ENCODE assay signal across 8 mouse cellular contexts in genomic region chr15:27751612-27752405, GRCm38 (mm10).
DNase-seq lines count a peak whose midpoint lies in the region; ATAC-seq and TF ChIP-seq lines count a peak whose summit lies in the region.

No protein-coding gene starts in this region.

- H3K4me3 ChIP-seq in lung, postnatal 0 days (ENCODE audit: low read depth, low read length) = no peak overlapping the region

- peak; percentile 70 for DNase-seq in T-cell, adult 2 months (ENCODE audit: low spot score)
- peak; percentile 30 to 40 for DNase-seq in heart, adult 9 months (ENCODE audit: low spot score in 2 of 2)
- peak; percentile 65 to 74 for DNase-seq in kidney, adult 8-10 months
- peak; percentile 72 for DNase-seq in lung, postnatal 0 days (ENCODE audit: low spot score)
- DNase-seq in ovary, postnatal 14 days (ENCODE audit: low spot score) = peak; percentile 54
- DNase-seq in yolk sac, embryonic 10.5 days (ENCODE audit: low spot score) = no peak

- WGBS in lung, postnatal 0 days = 70% methylated on average over 12 of the region's 12 CpGs

- H3K27ac ChIP-seq in lung, postnatal 0 days (ENCODE audit: low read length) = no peak overlapping the region

- H3K9me3 ChIP-seq in lung, postnatal 0 days (ENCODE audit: low read length) = no peaks in the 10 kb centered on the region

- TF ChIP-seq CTCF in lung, postnatal 0 days (IDR thresholded peaks at IDR 0.05) = peak; percentile 84

- no peak overlapping the region for H3K9ac ChIP-seq in lung, postnatal 0 days (replicated peaks; ENCODE audit: low read depth)

- ATAC-seq in CD4-positive, CD25-positive, alpha-beta regulatory T cell, adult 4 months = peak; percentile 93
- ATAC-seq in common myeloid progenitor, adult 5-6 weeks (replicated peaks; ENCODE audit: low read depth, poor library complexity, severe bottlenecking) = peak; percentile 88
- ATAC-seq in lung, postnatal 0 days = 0 out of 2 replicates have a peak, but pooled peaks have one; percentile 31

- no peak for TF ChIP-seq EP300 in lung, postnatal 0 days (IDR thresholded peaks at IDR 0.05)

- H3K36me3 ChIP-seq in lung, postnatal 0 days (ENCODE audit: insufficient read depth, low read length) = peaks cover 33% of the 10 kb centered on the region; the same call in 1 of the 2 replicates

- no peaks in the 10 kb centered on the region for H3K4me1 ChIP-seq in lung, postnatal 0 days (ENCODE audit: insufficient read depth, low read depth, low read length)

- H3K4me2 ChIP-seq in lung, postnatal 0 days (replicated peaks; ENCODE audit: low read depth, low read length) = no peak overlapping the region

- H3K27me3 ChIP-seq in lung, postnatal 0 days (replicated peaks; ENCODE audit: insufficient read depth, low read length) = no peaks in the 10 kb centered on the region

Comparison
In these comparisons a context has a peak if more than half of its experiments do, and no peak if none do; other contexts are left out.
1. ATAC-seq: peak in every context shown above with its lines; median percentile 93 in CD4-positive, CD25-positive, alpha-beta regulatory T cell, adult 4 months; 88 in common myeloid progenitor, adult 5-6 weeks; 31 in lung, postnatal 0 days.